Mouse (Mus musculus): ENCODE measurements around the gene Gstk1. TPM values are rescaled to one million over a fixed set of nuclear protein-coding genes. Genes with fewer than 3 reads are reported as not detected.

The Gstk1 gene
- polyA plus RNA-seq, 2 experiments from 2014 or later, result 8.1 to 9.3 TPM

GRCm38 (mm10) chr6:42270817-42271216, 25.1 kb downstream of the Gstk1 start:
- no peak for ATAC-seq

- no peak for ATAC-seq
Measured at GRCm38 (mm10) chr6:42276151-42276550, 30.4 kb downstream of the Gstk1 start.

GRCm38 (mm10) chr6:42282865-42283528, 37.3 kb downstream of the Gstk1 start:
- no peak for ATAC-seq

- no peak for ATAC-seq
Measured at GRCm38 (mm10) chr6:42286448-42286847, 40.7 kb downstream of the Gstk1 start, which contains the start of gene Clcn1. Clcn1 (plus strand) TSS chr6:42286685.

GRCm38 (mm10) chr6:42287562-42287961, 41.8 kb downstream of the Gstk1 start:
- no peak for ATAC-seq

GRCm38 (mm10) chr6:42293327-42293726, 47.6 kb downstream of the Gstk1 start:
- ATAC-seq, result no peak

- no peak for ATAC-seq
Measured at GRCm38 (mm10) chr6:42295549-42296094, 49.9 kb downstream of the Gstk1 start.

- no peak for ATAC-seq
Measured at GRCm38 (mm10) chr6:42299362-42299761, 53.6 kb downstream of the Gstk1 start.

Other genes with a start within 250 kb of the Gstk1 start
- gene Sva, start 207.5 kb upstream of the Gstk1 start, polyA plus RNA-seq (2017; shearing (Covaris generic)), result not detected
- gene Tas2r139, start 105.0 kb upstream of the Gstk1 start, polyA plus RNA-seq (2017; shearing (Covaris generic)), result under 1 TPM in 1 of 2 experiments, not detected in 1; 0.36 TPM
- not detected for gene Tas2r144, start 30.6 kb upstream of the Gstk1 start, polyA plus RNA-seq (2017; shearing (Covaris generic))
- gene Tmem139, start 16.0 kb downstream of the Gstk1 start, polyA plus RNA-seq (2017; shearing (Covaris generic)), result not detected
- gene Casp2, start 19.1 kb downstream of the Gstk1 start, polyA plus RNA-seq (2017; shearing (Covaris generic)), result 10 to 100 TPM; 45.1 to 50.3 TPM
- gene Clcn1, start 40.8 kb downstream of the Gstk1 start, polyA plus RNA-seq (2017; shearing (Covaris generic)), result not detected
- not detected for gene Fam131b, start 78.7 kb downstream of the Gstk1 start, polyA plus RNA-seq (2017; shearing (Covaris generic))
- gene Zyx, start 103.7 kb downstream of the Gstk1 start, polyA plus RNA-seq (2017; shearing (Covaris generic)), result 10 to 100 TPM; 62.8 to 78.6 TPM
- gene Epha1, start 127.3 kb downstream of the Gstk1 start, polyA plus RNA-seq (2017; shearing (Covaris generic)), result under 1 TPM in 1 of 2 experiments, not detected in 1; 0.63 TPM
- gene Tas2r143, start 154.3 kb downstream of the Gstk1 start, polyA plus RNA-seq (2017; shearing (Covaris generic)), result not detected
- under 1 TPM in 1 of 2 experiments, not detected in 1; 0.52 TPM for gene Tas2r135, start 159.5 kb downstream of the Gstk1 start, polyA plus RNA-seq (2017; shearing (Covaris generic))
- not detected for gene Tas2r126, start 188.6 kb downstream of the Gstk1 start, polyA plus RNA-seq (2017; shearing (Covaris generic))
- not detected for gene Olfr458, start 219.3 kb downstream of the Gstk1 start, polyA plus RNA-seq (2017; shearing (Covaris generic))
- not detected for gene Olfr457, start 230.4 kb downstream of the Gstk1 start, polyA plus RNA-seq (2017; shearing (Covaris generic))
- not detected for gene Olfr456, start 241.3 kb downstream of the Gstk1 start, polyA plus RNA-seq (2017; shearing (Covaris generic))

All from activated CD4-positive, CD25-positive, alpha-beta regulatory T cell, adult 4 months (primary cell).